Mouse (Mus musculus): Measurements from ENCODE around the gene Prame. TPM values are rescaled to one million over a fixed set of nuclear protein-coding genes. Genes with fewer than 3 reads are reported as not detected.
"Not testable (repeated sequence)": the region's sequence is repeated elsewhere in the genome, so short reads cannot be mapped to it uniquely, and the experiment has no call there.

Gene Prame
- total RNA-seq (2021): not detected
- long read RNA-seq, experiment 1: 0 reads
- long read RNA-seq, experiment 2: 0 reads

DNA sequence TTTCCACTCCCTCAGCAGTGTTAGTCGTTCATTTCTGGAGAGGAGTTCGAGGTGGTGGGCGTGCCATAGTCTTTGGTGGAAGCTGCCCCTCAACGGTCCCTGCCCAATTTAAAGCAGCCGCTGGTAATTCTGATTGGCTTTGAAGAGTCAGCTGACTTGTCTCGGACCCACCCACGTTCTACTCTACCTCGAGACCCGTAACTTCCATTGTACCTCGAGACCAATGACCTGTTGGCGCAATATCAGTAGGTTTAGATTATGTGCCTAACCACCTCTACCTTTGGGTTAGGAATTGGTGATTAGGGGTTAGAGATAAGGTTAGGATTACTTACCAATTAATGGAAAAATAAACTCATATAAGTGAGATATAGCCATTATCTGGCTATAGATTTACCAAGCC, at the start of gene Prame:
TSS of gene Prame (minus strand) at position 101 of the 400 bp plus-strand sequence.
- DNase-seq (ENCODE audit: low spot score in 2 of 2): no peak
- intact Hi-C loops (cut with DNase I): no loop called here

DNA sequence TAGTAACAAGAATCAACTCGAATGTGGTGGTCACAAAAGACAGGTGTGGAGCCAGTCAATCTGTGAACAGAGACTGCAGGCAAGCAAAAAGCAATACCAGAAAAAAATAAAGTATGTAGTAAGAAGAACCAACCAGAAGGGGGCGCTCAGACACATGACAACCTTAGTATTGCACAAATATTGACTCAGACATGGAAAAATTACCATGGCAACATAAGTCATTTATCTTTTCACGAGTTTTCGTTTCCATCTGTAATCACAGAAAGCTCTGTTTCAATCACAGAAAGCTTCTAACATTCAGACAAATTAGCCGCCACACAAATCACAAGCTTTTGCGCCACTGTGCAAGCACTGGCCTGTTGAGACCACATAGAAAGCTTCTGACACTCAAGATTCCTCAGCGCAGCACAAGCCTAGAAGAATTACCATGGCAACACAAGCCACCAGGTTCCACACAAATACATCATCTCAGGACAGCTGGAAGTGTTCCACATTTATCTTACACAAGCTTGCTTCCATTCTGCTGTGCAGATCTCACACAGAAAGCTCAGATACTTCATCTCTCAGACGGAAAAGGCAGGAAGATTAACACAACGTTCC, 24.8 kb upstream of the Prame start:
- intact Hi-C loops (cut with DNase I): no loop called here
- DNase-seq (ENCODE audit: low spot score in 2 of 2): peak; percentile 33 to 55

DNA sequence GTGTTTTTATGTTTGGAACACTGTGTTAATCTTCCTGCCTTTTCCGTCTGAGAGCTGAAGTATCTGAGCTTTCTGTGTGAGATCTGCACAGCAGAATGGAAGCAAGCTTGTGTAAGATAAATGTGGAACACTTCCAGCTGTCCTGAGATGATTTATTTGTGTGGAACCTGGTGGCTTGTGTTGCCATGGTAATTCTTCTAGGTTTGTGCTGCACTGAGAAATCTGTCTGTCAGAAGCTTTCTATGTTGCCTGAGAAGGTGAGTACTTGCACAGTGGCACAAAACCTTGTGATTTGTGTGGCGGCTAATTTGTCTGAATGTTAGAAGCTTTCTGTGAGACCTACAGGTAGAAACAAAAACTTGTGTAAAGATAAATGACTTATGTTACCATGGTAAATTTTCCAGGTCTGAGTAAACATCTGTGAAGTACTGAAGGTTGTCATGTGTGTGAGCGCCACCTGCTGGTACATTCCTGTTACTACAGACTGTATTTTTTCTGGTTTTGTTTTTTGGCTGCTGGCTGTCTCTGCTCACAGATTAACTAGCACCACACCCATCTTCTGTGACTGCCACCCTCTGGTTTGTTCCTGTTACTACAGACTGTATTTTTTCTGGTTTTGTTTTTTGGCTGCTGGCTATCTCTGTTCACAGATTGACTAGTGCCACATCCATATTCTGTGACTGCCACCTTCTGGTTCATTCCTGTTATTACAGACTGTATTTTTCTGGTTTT, 26.0 kb downstream of the Prame start:
- intact Hi-C loops (cut with DNase I): loop anchor here (2.0 kb wide), 1 partner anchor 47 kb away; no protein-coding TSS in a partner anchor
- peak; percentile 46 to 83 for DNase-seq (ENCODE audit: low spot score in 2 of 2)

DNA sequence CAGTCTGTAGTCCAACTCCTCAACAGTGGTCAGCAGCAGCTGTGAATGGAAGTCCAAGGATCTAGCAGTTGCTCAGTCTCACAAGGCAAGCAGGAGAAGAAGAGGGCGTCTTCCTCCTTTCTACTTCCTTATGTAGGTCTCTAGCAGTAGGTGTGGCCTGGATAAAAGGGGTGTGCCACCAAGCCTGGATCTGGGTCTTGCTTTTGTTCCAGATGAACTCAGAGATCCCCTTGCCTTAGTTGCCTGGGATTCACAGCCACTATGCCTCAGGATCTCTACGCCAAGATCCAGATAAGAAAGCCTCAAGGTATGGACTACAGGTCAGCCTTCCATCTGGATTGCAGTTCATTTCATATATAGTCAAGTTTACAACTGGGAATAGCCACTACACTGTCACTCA, 28.8 kb downstream of the Prame start, which contains the start of gene Nxf7:
TSS of gene Nxf7 (minus strand) at position 101 of the 400 bp plus-strand sequence.
- intact Hi-C loops (cut with DNase I): no loop called here
- DNase-seq (ENCODE audit: low spot score in 2 of 2): no peak

DNA sequence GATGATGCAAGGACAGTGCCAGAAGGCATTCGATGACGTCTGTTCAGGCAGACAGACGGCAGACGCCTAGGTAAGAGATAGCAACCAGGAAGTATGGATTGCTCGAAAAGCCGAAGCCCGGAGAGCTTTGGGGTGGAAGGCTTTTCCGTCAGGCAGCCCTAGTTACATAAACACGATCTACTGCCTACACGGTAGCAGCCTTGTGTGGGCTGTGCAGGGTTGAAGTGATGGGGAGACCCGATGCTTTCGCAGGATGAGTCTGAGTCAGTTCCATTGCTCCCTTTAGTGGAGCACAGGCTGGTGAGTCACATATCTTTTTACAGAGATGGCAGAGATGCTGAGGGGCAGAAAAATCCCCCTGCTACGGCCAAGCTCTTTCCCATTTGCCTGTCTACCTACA, 29.4 kb downstream of the Prame start:
- DNase-seq (ENCODE audit: low spot score in 2 of 2): peak; percentile 15 to 25
- intact Hi-C loops (cut with DNase I): no loop called here

DNA sequence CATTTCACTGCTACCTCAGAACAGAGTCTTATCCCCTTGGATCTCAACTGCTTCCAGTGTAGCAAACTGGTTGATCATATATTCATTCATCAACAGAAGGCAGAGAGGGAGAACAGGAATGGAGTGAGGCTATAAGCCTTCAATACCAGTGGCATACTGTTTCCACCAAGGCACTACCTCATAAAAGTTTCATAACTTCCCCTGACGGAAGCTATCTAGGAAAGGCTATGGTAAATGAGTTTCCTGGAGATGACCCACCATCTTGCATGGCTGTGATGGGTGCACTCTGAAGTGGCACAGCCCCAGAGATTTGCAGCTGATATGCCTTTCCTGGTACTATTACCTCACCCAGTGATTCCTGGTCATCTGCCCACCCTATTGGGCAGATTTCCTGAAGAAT, 51.1 kb downstream of the Prame start:
- no peak for DNase-seq (ENCODE audit: low spot score in 2 of 2)
- intact Hi-C loops (cut with DNase I): no loop called here

DNA sequence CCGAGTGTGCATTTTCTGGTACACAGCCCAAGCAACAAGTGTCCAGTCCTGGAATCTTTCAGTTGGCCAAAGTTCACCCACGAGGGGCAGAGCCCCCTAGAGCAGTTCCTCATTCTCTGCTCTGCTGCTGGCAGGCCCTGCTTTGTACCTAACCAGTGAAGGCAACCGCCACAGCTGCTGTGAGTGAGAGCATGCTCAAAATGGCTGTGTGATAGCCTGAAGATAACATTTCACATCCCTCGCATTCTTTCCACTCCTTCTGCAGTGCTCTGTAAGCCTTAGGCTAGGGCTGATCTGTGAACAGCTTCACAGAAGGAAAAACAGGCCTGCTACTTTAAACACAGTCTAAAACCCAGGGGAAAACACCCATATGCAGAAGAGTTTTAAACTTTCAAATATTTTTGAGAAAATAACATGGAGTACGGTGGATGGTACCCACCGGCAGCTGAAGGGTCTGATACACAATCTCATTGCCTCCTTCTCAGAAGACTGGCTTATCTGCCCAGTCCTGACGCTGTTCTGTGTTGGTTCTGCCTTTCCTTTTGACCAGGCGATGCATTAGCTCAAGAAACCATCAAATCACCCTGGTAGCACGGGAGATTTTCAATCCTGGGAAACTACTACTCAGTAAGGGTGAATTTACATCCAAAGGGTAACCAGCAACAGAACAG, 52.4 kb downstream of the Prame start:
- intact Hi-C loops (cut with DNase I); DNase-seq (ENCODE audit: low spot score in 2 of 2): not testable (repeated sequence)

DNA sequence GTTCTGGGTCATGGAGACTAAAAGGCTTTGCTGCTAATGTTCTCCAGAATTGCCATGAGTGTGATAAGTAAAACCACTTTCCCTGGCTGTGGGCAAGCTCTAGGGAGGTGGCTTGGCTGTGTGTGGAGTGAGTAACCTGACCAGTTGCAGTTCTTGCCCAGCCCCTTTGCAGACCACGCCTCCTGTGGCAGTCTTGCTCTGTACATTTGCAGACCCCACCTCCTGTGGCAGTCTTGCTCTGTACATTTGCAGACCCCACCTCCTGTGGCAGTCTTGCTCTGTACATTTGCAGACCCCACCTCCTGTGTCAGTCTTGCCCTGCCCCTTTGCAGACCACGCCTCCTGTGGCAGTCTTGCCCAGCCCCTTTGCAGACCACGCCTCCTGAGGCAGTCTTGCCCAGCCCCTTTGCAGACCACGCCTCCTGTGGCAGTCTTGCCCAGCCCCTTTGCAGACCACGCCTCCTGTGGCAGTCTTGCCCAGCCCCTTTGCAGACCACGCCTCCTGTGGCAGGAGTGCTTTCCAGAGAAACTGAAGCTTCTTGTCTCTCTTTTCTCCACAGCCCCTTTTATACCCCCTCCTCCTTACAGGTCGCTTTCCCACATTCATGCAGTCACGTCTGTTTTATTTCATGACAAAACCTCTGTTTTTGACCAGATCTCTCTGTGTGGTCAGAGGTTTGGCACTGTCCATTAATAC, 53.1 kb downstream of the Prame start:
- DNase-seq (ENCODE audit: low spot score in 2 of 2); intact Hi-C loops (cut with DNase I): not testable (repeated sequence)

DNA sequence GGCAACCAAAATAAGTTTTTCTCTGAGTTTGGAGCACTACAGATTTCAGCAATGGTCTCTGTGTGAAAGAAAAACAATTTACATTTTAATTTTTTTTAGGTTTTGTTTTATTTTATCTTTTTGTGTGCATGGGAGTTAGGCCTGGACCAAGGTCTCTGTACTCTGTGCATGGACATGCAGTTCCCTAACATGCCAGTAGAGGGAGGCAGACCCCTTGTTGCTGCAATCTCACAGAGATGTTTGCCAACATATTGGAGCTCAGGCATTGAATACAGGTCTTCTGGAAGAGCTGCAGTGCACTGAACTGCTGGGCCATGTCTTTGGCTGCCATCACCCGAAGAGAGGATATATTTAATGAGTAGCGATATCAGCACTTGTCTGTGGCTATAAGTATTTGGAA, 58.0 kb downstream of the Prame start:
- intact Hi-C loops (cut with DNase I): not testable (repeated sequence)
- peak; percentile 33 to 80 for DNase-seq (ENCODE audit: low spot score in 2 of 2)

DNA sequence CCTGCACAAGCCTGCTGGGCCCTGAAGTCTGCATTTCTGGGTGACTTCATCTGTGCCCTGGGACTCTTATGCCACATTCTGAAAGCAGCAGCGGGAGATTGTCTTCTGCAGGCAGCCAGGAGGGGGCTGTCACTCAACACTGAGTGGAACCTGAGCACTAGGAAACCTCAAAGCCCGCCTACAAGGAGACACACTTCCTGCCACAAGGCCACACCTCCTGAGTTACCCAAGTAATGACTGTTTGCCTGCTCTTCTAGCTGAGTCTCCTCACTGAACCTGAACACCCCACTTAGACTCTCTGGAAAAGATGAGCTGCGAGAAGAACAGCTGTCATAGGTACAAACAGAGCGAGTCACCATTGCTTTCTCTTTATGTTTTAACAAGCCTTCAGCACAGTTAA, 62.6 kb downstream of the Prame start:
- DNase-seq (ENCODE audit: low spot score in 2 of 2); intact Hi-C loops (cut with DNase I): not testable (repeated sequence)

Other genes starting within 250 kb of the Prame start
- gene Gm7903, start 193.9 kb downstream of the Prame start, total RNA-seq (2021): not detected
- gene AV320801, start 133.1 kb downstream of the Prame start, total RNA-seq (2021): not detected
- 1 to 10 TPM; 1.0 to 2.0 TPM for gene Nxf7, start 28.9 kb downstream of the Prame start, total RNA-seq (2021)
- gene Tcp11x2, start 66.1 kb upstream of the Prame start, total RNA-seq (2021): not detected
- gene Tmsb15a, start 97.6 kb upstream of the Prame start, total RNA-seq (2021): not detected
- gene Armcx5, start 115.0 kb upstream of the Prame start, total RNA-seq (2021): 10 to 100 TPM; 30.1 to 33.8 TPM
- gene Gprasp1, start 115.0 kb upstream of the Prame start, total RNA-seq (2021): 100 to 1,000 TPM; 311 to 327 TPM
- 10 to 100 TPM; 66.2 to 71.2 TPM for gene Bhlhb9, start 169.9 kb upstream of the Prame start, total RNA-seq (2021)
- 100 to 1,000 TPM; 152 to 170 TPM for gene Gprasp2, start 211.3 kb upstream of the Prame start, total RNA-seq (2021)

Measured in left cerebral cortex, postnatal 14 days (tissue).